Mouse (Mus musculus): ENCODE results near the gene Zdhhc5.

Zdhhc5 gene

DNA sequence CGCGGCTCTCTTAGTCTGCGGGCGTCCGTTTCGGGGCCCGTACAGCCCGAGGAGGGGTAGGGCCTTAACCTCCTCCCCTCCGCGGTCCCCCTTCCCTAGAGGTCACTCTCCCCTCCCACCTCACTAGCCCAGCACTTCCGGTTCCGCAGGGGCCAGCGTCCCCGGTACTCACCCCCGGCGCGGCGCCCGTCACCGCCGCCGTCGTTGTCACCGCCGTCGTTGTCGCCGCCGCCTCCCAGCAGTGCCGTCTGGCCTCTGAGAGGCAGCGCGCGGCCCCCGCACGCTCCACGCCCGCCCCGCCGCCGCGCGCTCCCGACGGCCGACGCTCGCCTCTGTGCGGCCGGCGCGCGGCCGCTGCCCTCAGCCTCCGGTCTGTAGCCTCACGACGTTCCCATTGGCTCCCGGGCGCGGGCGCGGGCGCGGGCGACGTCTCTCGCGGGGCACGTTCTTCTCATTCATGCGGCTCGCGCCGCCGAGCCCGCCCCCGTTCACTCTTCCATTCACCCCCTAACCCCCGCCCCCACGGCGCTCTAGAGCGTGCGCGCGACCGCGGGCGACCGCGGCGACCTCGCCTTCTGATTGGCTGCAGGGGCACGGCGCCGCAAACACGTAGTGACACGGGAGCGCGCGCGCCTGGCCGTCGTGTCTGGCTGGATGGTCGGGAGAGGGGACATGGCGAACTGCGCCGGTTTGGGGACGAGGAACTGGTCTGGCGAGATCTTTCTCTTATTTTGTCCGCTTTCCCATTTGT, at the start of gene Zdhhc5:
TSS of gene Zdhhc5 (minus strand) at position 370 of the 751 bp plus-strand sequence.
- in situ Hi-C loops (cut with MboI, MseI): loop anchor here (5.0 kb wide), 1 partner anchor 38 kb away; the partner anchor contains the start of genes Gm28635, Med19 and Tmx2

GRCm38 (mm10) chr2:84762818-84763217, 47.8 kb upstream of the Zdhhc5 start:
- in situ Hi-C loops (cut with MboI, MseI): no loop called here

- in situ Hi-C loops (cut with MboI, MseI): no loop called here
Measured at GRCm38 (mm10) chr2:84762295-84762694, 47.3 kb upstream of the Zdhhc5 start.

DNA sequence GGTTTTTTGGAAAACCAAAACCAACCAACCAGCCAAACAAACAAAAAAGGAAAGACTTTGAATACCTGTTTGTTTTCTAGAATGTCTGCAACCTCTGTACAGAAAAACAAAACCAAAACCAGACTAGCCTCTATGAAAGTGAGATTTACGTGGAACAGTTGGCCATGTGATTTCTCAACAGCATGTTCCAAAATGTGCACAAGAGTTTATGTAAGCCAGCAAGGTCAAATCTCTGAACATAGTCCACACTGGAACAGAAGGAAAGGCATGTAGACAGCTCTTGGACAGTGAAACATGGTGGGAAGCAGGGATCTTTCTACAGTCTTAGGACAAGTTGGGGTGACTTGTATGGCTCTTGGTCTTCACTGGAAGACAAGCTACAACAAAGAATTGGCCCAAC, 46.9 kb upstream of the Zdhhc5 start:
- in situ Hi-C loops (cut with MboI, MseI): no loop called here

DNA sequence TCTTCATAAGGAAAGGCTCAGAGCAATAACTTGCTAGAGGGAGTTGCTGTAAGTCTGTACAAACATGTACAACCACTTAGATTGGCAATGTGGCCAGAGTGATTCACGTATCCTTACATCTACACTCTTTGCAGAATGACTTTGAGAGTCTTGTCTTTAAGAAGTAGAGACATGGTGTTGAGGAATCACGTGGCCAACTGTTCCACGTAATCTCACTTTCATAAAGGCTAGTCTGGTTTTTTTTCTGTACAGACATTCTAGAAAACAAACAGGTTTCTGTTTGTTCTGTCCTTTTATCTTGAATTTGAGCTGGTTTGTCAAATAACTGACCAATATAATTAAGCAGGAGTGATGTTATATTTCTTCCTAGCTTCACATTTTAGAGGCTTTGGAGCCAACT, 46.3 kb upstream of the Zdhhc5 start:
- in situ Hi-C loops (cut with MboI, MseI): no loop called here

DNA sequence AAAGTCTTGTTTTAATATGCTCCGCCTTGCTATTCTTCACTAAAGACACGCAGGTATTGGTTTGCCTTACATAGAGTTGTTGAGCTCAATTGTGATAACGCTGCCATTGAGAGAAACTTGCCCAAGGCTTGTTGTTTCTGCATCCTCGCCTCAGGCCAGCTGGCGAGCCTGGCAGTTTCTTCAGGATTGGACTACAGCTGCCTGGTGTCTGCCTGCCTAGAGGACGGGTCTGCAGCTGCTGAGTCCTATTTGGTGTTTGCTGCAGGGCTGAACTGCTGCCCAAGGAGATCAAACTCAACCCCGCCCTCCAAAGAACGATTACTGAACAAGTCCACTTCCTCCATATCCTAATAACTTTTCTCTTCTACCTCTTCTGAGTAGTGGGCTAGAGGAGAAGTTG, 45.8 kb upstream of the Zdhhc5 start:
- in situ Hi-C loops (cut with MboI, MseI): no loop called here

- in situ Hi-C loops (cut with MboI, MseI): no loop called here
Measured at GRCm38 (mm10) chr2:84758542-84759127, 43.7 kb upstream of the Zdhhc5 start.

DNA sequence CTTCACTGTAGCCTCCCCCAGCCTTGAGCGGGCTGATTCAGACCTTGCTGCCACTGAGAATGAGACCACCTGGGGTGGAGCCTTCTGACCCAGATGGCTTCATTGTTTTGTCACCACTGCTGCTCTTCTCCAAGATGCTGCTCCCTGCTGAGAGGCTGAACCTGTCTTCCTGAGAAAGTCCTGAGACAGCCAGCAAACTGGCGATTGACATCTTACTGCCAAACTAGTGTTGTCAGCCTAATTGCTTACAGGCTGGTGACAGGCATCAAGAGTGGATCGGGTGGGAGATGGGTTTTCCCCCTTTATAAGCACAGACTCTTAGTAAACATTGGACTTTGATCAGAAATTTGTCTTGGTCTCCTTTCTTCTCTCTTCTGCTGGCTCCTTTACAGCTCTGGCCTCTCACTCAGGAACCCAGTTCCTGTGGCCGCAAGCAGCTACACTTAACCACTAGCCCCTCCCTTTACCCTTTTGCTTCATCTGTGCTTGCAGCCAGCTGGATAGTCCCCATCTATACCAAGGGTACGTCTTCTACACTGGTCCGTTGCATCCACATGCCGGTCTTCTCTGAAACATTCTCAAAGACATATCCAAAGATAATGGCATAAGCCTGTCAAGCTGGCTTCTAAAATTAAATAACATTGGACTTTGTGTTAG, 42.2 kb upstream of the Zdhhc5 start:
- in situ Hi-C loops (cut with MboI, MseI): no loop called here

DNA sequence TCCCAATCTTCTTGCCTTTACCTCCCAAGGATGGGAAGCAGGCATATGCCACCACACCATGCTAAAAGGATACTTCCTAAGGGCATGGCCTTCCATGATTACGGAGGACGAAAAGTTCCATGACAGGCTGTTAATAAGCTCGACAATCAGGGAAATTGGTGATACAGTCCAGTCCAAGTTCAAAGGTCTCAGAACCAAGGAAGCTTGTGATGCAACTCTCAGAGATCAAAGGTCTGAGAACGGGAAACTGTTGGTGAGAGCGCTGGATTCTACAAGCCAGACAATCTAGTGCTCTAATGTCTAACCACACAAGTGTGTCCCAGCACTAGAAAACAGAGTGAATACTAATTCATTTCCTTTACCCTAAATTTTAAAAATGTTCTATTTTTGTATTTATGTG, 41.3 kb upstream of the Zdhhc5 start:
- in situ Hi-C loops (cut with MboI, MseI): no loop called here

GRCm38 (mm10) chr2:84750115-84750514, 35.1 kb upstream of the Zdhhc5 start:
- in situ Hi-C loops (cut with MboI, MseI): no loop called here

- in situ Hi-C loops (cut with MboI, MseI): no loop called here
Measured at GRCm38 (mm10) chr2:84744126-84744525, 29.1 kb upstream of the Zdhhc5 start.

DNA sequence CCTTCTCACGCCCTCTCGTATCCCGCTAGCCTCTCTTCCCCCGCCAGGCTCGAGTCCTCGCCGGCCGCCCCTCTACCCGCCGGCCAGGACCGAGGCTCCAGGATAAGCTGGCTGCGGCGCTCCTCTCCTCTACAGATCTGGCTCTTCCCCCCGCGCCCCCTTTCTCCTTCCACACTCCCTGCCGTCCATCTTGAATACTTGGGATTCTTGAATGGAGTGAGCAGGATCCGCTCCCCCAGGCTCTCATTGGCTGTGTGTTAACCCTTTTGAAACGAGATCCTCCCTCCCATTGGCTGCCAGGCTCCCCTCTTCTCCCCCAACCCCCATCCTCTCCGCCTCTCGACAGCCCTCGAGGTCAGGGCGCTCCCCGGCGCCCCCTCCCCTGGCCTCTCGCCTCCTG, 28.6 kb upstream of the Zdhhc5 start, which contains the start of gene Gm19426:
TSS of gene Gm19426 (minus strand) at position 95 of the 400 bp plus-strand sequence.
- in situ Hi-C loops (cut with MboI, MseI): no loop called here

GRCm38 (mm10) chr2:84742451-84743283, 27.7 kb upstream of the Zdhhc5 start:
- in situ Hi-C loops (cut with MboI, MseI): no loop called here

DNA sequence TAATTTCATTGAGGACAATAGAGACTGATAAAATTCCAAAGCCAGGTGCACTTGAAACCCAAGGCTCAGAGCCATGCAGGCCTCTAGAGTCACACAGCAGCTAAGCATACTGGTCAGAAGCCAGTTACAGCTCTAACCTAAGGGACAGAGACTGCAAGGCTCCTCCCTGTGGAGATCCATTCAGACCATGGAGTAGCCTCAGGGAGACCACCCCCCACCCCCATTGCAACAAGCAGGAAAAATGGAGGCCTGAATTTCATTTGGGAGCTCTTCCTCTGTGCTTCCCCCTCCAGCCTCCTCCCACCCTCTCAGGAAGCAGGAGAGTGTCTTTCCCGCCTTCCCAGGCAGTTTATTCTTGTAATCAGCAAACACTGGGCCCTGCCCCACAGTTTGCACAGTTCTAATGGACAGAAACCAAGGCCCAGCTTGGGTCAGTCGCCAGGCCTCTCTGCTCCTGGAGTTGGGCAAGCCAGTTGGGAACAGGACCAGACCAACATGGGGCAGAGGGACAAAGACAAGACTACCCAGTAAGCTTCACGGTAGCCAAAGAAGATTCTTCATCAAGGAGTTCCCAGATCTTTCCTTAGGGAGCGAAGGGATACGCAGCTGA, 27.0 kb upstream of the Zdhhc5 start:
- in situ Hi-C loops (cut with MboI, MseI): no loop called here

- in situ Hi-C loops (cut with MboI, MseI): no loop called here
Measured at GRCm38 (mm10) chr2:84740608-84741333, 25.8 kb upstream of the Zdhhc5 start.

DNA sequence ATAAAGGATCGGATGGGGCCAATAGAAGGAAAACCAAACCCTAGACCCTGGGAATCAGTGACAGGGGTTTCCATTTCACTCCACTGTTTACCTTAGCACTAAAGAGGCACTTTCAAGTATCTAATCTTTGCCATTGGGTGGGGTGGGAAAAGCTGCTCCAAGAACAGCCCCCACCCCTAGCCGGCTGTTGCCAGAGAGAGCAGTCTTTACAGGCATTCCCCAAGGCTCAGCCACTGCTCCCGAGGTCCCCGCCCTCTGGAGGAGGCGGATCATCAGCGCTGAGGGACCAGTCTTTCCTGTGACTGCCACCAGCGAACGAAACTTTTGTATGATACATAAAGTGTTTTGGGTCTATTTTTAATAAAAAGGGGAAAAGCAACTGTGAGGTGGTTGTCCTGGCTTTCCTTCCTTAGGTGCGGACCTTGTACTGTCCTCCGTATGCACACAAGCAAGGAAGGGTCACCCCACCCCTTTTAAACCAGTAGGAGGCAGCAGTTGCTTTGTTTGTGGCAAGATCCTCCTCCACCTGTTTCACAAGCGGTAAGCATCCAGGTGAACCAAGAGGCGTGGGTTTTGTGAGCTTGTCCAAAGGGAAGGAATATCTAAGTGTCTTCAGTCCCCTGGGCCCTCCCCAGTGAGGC, 23.4 kb upstream of the Zdhhc5 start:
- in situ Hi-C loops (cut with MboI, MseI): no loop called here

DNA sequence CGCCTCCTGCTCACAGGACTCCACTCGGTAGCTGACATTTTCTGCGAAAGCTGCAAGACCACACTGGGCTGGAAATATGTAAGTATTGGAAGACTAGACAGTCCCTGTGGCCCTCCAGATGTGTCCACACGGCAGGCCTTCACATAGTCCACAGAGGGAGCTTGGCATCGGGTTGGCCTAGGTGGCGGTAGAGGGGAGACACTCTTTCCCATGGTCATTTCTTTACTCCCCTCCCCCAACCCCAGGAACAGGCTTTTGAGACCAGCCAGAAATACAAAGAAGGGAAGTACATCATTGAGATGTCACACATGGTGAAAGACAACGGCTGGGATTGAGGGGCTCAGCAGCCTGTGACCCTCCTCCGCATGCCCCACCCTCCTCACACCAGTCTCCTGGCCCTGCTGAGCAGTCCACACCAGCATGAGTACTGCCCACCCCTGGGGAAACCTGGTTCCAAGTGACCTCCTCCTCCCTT, 22.5 kb upstream of the Zdhhc5 start:
- in situ Hi-C loops (cut with MboI, MseI): no loop called here

DNA sequence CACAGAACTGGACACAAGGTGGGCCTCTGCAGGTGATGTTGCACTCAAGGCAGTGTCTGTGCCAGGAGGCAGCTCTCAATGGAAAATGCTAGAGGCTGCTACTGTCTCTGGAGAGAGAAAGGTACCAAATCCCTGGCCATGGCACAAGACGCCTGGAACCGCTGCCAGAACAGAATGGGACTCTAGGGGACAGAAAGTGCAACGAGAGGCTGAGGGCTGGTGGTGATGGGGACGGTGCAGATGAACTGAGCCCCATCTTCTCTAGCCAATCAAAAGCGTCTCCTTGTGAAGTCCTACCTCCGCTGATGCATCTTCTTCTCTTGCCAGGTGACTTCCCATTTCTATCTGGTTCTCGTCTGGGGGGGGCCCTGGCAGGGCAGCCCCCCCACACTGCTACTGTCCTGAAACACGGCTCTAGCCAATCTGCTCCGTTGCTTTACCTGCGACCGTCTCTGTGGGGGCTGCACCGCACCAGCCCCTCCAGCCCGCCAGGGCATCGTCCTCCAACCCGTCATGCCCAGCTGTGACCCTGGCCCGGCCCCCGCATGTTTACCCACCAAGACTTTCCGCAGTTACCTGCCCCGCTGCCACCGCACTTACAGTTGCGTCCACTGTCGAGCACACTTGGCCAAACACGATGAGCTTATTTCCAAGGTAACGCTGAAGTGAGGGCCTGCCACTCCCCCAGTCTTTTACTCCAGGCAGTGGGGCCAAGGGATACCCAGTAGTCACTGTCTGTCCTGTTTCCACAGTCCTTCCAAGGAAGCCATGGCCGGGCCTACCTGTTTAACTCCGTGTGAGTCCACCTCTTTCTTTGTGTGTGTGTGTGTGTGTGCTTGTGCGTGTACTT, 21.6 kb upstream of the Zdhhc5 start:
- in situ Hi-C loops (cut with MboI, MseI): no loop called here

GRCm38 (mm10) chr2:84735346-84735920, 20.5 kb upstream of the Zdhhc5 start:
- in situ Hi-C loops (cut with MboI, MseI): no loop called here
